Mouse (Mus musculus): ENCODE measurements at regions not wholly inside any gene's neighbourhood (a gene's known extent, or its start where the extent isn't known, plus 50 kb on each side); places are given as distances from the start of the nearest gene placed in this dataset.

DNA sequence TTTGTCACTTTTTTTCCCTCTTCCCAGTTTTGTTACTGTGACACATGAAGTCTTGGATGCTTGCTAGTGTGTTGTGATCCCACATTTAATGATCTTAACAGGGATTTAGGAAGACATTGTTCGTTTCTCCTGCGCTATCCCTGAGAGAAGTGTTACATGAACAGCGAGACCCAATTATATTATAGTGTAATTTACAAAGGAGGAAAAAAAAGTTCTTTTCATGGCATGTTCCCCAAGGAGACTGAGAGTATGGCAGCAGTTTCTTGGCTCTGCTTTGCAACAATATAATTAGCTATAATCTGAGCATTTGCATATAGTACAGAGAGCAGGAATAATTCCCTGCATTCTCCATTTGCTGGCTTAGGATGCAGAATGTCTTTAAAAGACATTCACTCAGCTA lies 168.6 kb downstream of the Insc start:
- DNase-seq: no peak
- intact Hi-C loops (cut with DNase I): no loop called here

DNA sequence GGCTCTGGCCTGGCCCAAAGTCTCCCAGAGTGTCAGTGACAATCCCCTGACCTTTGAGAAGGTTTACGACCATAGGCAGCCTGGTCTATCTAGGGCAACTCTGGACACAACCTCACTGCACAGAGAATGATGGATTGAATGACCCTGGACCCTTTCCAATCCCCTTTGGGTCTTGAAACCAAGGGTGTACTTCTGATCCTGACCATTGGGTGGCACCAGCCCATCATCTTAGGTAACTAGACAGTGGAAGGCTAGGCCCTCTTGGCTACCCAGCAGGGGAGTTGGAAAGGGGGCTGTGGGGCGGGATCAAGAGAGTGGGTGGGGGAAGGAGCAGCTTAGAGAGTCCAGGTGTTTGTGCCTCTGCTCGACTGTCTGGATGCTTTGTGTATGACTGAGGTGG lies 178.7 kb downstream of the Insc start:
- peak; percentile 53 to 78 for DNase-seq
- intact Hi-C loops (cut with DNase I): no loop called here

DNA sequence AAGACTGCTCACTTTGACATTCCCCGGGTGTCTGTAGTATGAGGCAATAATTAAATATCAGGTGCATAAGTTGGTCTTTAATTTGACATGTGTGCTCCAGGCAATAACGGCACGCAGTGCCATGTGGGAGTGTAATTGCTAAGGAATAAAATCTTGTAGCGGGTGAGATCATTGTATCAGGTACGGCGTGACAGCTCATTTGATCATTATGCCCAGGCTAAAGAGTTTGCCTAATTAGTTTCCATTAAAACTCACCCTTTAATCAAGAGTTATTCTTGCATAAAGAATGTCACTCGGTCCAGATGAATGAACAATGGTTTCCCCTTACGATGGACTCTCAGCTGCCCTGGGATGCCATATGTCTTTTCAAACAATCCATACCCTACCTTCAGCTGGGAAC lies 190.4 kb downstream of the Insc start:
- DNase-seq: no peak
- intact Hi-C loops (cut with DNase I): no loop called here

DNA sequence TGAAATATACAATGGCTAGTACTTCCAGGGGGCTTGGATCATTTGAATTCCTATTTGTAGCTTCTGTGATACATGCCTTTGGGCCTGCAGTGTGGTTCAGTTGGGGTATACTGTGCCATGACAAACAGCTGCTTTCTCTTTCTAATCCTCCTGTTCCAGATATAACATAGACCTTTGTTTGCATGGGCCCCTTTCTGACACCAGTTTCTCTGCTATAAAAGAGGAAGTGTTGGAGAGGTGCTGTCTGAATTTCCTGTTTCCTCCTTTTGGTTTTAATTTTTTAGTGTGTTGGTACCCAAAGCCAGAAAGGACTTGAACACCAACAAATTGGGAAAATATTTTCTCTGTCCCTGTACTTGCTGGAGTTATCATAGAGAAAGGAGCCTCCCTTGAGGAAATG lies 207.3 kb downstream of the Insc start:
- intact Hi-C loops (cut with DNase I): no loop called here

DNA sequence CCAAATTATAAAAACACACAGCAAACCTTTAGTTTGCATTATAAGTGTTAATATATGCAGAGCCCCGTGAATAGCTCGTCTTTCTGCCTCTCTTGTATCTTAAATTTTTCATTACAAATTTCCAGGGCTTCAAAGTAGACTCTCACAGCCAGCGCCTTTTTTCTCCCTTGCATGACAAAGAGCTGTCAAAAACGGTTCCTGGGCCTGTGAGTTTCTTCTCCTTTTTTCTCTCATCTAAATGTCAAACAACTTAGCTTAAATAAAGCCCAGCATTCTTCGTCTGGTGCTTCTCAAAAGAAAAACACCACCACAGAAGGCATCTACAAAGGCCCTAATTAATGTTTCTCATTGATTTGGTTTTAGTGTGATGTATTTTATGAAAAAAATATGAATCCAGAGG lies 219.7 kb downstream of the Insc start:
- DNase-seq: no peak
- intact Hi-C loops (cut with DNase I): no loop called here

More for the DNA sequence above, 207.3 kb downstream of the Insc start:
- no peak for DNase-seq

DNA sequence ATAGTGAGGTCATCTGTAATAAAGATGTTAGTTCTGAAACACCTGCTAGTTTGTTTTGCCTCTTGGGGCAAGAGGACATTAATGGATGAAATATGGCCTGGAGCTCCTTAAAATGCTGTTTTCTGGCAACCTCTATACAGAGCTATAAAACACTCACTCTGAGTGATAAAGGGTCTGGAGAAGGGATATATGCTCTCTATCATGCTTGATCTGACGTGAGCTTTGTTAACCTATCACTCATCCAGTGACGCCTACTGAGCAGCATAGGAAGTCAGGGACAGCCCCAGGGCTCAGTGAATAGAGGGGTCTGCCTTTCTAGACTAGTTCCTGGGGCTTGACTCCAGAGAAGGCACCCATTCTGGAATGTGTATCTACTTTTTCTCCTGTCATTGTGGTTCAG lies 222.4 kb downstream of the Insc start:
- DNase-seq: no peak
- intact Hi-C loops (cut with DNase I): no loop called here

DNA sequence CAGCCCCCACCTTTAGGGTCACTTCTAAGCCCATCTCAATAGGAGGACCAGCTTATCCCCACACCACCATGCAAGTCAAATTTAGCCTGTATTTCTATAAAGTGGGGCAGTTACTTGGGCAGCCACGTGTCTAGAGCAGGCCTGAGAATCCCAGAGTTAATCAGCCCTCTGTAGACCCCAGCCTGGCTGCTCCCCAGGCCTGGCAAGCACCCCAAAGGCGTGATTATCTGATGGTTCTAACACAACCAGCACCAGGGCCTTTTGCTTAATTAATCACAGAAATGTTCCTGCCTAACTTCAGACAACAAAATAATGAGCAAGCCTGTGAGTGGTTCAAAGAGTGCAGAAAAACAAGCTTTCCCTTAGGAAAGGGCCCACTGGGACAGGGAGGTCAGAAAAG lies 243.0 kb downstream of the Insc start:
- intact Hi-C loops (cut with DNase I): no loop called here
- no peak for DNase-seq

DNA sequence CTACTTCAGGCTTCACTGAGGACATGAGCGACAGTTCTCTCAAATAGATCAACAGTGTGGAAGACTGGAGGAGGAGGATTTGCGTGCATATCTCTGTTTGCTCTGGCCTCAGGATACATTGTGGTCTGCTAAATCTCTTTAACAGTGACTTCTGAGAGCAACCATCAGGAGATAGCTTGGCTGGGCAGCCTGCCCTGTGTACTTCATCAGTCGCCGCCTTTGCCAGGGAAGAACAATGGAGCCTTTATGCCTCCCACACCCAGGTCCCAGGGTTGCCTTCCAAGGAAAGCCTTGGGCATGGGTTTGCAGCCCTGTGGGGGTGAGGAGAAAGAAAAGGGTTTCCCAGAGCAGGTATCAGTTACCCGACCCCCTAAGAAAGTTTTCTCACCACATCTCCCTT lies 247.8 kb downstream of the Insc start:
- DNase-seq: peak; percentile 26 to 44
- intact Hi-C loops (cut with DNase I): no loop called here

DNA sequence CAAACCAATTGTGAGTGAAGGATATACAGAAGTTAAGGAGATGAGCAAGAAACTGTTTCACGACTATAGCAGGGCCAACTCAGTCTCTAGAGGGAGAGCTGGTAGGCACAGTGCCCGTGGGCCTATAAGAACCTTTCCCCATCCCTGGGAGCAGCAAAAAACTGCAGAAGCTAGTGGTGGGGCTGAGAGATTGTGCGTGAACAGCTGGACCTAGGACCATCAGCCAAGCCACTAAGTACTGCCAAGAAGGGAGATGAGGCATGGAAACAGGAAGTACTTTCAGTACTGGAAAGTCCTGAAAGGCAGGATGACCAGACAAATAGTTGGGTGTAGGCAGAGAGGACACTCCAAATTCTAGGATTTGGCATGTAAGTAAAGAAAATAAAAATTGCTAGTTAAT lies 248.9 kb downstream of the Insc start:
- DNase-seq: peak; percentile 34 to 46
- intact Hi-C loops (cut with DNase I): no loop called here

DNA sequence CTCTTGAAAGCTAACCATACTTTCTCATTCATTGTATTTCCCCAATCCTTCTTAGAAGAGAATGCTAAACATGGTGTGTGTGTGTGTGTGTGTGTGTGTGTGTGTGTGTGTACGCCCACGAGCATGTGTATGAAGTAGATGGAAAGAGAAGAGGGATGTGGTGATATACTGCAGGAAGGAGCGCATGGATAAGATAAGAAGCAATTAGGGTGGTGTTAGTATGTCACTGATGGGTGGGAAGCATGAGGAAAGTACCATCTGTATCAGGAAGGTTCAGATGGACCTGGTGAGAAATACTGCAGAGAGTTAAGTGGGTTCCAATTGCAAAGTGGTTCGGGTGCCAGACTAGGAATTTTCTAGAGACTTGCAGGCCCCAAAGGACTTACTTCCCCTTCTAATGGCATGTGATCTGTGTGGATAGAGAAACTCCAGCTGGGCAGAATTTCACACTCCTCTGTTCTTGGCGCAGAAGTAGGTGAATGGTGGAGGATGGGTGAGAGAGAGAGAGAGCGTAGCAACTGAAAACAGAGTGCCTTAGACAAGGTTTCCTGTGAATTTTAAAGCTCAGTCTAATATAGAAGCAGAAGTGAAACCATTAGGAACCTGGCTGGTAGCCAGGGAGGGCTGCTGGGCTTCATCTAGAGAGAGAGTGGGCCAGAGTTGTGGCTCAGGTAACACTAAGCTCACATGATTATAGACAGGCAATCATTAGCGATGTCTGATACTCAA lies 257.5 kb downstream of the Insc start:
- DNase-seq: peak; percentile 22 to 27
- intact Hi-C loops (cut with DNase I): no loop called here

DNA sequence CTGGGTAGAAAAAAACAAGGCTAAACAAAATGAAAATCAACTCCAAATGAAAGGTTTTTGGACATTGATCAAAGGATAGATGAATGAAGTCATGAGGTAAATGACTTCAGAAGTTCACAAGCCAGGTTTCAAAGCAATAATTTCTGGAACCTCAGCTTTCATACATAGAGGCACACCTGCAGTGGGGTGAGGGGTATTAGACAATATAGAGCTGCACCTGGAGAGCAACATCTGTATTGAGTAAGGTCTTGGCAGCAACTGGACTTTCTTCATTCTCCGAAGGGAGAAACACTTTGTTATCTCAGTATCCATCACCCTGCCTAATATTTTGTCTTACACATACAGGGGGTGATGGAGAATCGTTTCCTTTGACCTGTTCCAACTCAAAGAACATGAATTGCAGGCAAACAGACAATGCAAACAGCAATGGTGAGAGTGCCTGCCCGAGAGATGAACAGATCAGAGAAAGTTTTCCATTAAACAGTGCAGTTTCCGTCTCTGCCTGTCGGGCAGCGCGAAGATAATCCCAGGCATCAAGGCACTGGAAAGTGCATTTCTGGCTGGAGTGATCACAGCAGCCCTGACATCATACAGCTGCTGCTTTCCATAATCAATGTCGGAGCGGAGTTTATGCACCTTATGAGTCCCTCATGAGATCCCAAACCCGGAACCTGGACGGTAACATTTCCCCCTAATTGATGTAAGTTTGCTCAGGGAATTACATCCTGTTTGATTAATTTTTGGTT lies 270.9 kb downstream of the Insc start:
- intact Hi-C loops (cut with DNase I): no loop called here
- DNase-seq: no peak

DNA sequence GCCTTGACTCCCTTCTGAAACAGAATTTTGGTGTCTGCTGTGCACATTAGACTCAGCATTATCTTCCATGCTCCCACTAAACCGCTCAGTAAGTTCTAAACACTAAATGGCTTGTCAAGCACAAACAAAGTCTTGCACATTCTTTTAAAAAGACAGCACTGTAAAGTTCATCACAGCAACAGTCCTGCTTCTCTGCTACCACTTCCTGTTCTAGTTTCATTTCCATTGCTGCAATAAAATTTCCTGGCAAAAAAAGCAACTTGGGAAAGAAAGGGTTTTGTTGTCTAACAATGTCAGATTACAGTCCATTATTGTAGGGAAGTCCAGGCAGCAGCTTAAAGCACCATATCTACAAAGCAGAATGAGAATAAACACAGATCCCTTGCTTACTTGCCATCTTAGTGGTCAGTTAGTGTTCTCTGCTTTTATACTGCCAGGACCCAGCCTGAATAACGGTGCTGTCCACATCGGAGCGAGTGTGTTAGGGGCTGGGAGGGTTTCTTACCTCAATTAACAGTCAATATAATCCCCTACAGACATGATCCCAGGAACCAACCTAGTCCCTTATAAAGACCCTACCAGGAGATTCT lies 276.0 kb downstream of the Insc start:
- DNase-seq: no peak
- intact Hi-C loops (cut with DNase I): no loop called here

DNA sequence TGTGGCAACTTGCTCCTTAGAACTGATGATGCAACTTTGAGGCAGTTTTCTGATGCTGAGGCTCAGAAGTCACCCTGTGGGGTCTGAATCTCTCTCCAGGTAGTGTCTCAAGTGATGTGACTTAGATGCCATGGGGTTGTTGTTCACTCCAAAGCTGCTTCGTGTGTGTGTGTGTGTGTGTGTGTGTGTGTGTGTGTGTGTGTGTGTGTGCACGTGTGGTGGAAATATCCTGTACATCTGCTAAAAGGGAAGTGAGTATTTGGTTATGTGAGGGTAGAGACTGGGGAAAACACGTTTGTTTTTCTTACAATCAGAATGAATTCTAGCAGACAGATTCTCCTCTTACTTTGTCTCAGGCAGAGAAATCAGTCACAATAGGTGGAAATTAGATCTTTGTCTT lies 276.5 kb downstream of the Insc start:
- intact Hi-C loops (cut with DNase I): no loop called here
- no peak for DNase-seq

DNA sequence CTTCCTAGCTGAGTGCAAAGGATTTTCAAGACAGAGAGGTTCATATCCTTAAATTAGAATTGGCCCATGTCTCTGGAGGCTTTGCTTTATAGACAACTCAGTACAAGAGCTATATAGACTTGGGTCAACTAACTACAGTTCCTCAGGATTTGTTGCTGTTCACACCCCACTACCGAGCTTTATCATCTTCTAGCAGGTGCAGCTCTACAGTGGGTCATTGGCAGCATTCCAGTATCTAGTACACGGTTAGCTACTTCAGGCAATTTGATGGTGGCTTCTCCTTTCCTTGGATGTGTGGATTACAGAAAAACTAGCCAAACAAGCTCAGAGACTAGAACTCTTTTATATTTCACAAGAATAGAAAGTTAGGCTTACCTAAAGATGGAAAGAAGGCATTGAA lies 282.3 kb downstream of the Insc start:
- intact Hi-C loops (cut with DNase I): no loop called here
- no peak for DNase-seq

DNA sequence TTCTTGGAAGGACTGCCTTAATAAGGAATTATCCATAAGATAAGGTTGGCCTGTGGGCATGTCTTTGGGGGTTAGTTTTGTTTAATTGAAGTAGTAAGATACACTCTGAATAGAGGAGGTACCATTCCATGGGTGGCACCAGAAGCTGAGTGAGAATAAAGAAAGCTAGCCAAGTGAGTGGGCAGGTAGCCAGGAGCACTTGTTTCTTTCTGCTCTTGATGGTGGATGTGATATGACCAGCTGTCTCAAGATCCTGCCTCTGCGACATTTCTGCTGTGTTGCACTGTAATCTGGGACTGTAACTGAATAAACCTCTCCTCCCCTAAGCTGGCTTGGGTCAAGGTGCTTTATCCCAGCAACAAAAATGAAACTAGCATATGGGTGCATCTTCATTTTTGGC lies 284.2 kb downstream of the Insc start:
- intact Hi-C loops (cut with DNase I): no loop called here
- no peak for DNase-seq

DNA sequence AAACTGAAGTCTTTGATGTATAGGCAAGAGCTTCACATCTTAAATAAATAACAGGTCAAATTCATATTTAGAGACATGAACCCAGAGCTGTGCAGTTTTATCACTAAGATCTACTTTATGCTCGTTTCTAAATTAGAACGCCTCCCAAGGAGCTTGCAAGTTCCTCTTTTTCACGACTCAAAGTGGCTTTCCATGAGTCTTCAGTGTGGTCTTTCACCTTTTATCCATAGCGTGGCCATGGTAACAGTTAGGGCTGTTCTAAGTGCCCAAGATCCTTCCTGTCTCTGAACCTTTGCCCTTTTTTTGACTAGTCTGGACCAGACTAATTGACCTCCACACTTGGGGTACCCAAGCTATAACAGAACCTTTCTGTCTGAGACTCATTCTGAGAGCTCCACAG lies 290.5 kb downstream of the Insc start:
- DNase-seq: no peak
- intact Hi-C loops (cut with DNase I): no loop called here

DNA sequence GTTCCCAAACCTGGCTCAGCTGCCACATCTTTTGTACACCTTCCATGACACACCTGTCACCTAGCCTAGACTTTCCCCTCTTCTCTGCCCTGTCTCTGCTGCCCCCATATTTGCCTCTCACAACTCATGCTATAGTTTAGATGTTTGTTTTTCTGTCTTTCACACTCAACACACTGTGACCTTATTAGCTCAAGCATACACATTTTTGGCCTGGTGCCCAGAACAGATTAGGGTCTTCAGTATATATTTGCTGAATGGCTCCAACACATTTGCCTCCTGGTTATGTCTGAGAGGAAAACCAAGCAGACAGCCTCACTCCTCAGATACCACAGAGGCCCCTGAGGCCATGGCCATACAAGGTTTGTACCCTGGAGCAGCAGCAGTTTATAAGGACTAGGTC lies 312.0 kb downstream of the Insc start:
- DNase-seq: no peak
- intact Hi-C loops (cut with DNase I): no loop called here

DNA sequence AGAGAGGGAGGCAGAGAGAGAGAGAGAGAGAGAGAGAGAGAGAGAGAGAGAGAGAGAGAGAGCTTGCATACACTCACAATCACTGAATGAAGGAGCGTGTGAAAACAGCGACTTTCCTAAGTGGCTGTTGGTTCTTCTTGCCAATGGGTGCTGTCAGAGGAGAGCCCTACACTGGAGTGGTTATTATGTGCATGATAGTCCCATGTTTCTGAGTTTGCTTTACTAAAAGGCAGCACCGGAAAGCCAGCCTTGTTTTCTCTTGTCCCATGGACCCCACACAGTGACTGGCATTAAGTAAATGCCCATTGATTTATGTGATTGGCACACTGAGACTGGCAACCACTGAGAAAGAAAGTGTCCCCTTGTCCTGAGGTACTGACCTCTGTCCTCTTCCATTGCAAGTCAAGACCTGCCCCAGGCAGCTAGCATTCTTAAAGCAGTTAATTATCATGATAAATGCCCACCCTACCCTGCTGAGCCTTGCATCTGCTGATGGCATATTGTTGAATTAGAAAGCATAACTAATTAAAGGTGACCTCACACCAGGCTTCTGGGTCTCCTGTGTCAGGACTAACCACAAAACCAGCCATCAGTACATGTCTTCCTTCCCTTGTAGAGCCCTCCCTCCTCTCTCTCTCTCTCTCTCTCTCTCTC lies 313.6 kb downstream of the Insc start:
- intact Hi-C loops (cut with DNase I): no loop called here
- DNase-seq: no peak

DNA sequence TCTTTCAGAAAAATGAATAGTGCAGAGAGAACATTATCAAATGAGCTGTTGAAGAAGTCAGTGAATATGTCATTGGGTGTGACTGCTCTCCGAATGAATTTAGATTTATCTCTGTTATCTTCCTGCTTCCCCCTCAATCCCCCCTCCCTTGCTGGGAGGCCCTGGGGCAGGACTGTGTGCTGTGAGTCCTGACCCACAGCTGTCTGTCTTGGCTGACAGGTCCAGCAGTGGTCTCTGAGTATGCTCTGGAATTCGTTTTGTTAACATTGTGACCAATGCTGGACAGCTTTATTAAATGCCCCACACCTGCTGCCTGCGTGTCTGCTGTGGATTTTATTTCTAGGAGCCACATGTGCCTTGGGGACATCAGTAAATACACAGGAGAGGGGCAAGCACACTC lies 314.2 kb downstream of the Insc start:
- intact Hi-C loops (cut with DNase I): no loop called here
- DNase-seq: no peak

DNA sequence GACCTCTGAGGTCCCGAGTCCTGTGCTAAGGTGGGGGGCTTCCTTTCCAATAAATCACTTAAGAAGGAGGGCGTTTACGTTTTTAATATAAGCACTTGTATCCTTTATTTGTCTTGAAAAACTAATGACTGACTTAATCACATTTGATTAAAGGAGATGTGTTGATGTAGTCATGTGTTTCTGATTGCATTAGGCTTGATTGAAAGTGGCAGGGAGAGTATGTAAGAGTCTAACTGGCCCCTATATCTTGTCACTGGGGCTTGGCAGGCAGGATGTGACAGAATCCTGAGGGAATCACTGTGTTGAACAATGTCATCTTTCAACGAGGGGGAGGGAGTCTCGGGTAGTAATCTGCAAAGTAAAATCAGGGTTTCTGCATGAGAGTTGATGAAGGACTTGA lies 316.7 kb downstream of the Insc start:
- intact Hi-C loops (cut with DNase I): no loop called here
- DNase-seq: no peak

DNA sequence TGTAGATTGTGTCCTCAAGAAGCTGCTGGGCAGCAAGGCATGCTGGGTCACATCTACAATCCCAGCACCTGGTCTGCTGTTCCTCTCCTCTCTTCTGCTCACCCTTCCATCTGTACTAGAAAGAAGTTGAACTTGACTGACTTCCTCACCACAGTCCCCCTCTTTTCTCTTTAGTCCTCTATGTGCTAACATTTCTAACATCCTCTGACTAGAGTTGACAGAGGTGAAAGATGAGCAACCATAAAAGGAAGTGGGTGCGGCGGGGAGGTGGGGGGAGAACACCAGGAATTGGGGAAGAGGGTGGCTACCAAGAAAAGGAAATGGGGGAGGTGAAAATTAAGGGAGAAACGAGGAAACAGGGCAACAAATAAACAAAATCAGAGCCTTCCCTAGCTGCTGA lies 319.3 kb downstream of the Insc start:
- intact Hi-C loops (cut with DNase I): no loop called here

DNA sequence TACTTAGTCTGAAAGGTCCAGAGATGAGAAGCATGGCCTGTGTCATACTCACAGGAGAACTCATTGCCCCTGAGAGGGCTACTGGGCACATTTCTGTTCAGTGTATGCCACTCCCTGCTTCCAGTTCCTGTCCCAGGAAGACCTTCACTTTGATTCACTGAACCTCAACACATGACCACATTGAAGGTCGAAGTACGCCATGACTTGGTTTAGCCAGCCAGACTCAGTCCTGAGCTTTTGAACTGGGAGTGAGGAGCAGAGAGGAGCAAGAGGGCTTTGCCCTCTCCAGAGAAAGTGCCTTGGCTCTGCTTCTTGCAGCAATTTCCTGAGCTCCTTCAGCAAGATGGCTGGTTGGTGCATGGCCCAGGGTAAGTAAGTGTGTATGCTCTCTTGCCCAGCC lies 324.1 kb downstream of the Insc start:
- intact Hi-C loops (cut with DNase I): no loop called here
- no peak for DNase-seq

More for the DNA sequence above, 319.3 kb downstream of the Insc start:
- no peak for DNase-seq

Data from heart, postnatal 36 days (tissue).